Mouse (Mus musculus) lung, embryonic 14.5 days (tissue): ENCODE measurements at regions not wholly inside any gene's neighbourhood (a gene's known extent, or its start where the extent isn't known, plus 50 kb on each side); places are given as distances from the start of the nearest gene placed in this dataset.
A peak's percentile ranks its signal among the peaks of the same experiment; 100 is the strongest.

Experiments
- ATAC-seq: fragments of 200-750 bp; cut with Nextera tagmentation; 2 replicates; pipeline ENCODE4 v1.8.0; 2017; ENCODE audit warnings: mild to moderate bottlenecking, moderate TSS enrichment, moderate library complexity; ENCODE audit not compliant: insufficient read depth
- DNase-seq: peaks from one replicate; pipeline ENCODE4 v3.0.0-alpha.2; 2015
- H3K27ac ChIP-seq: fragments of 300-500 bp; sonication (generic); 2 replicates; pipeline ENCODE4 v1.5.1; 2014; ENCODE audit warnings: low read depth, mild to moderate bottlenecking, moderate library complexity
- H3K27me3 ChIP-seq: fragments of 300-500 bp; sonication (generic); 2 replicates; pipeline ENCODE4 v1.6.1; 2014; ENCODE audit warnings: low read length, control low read depth; ENCODE audit not compliant: insufficient read depth
- H3K36me3 ChIP-seq: fragments of 300-500 bp; sonication (generic); 2 replicates; pipeline ENCODE4 v1.6.1; 2014; ENCODE audit warnings: control low read depth; ENCODE audit not compliant: insufficient read depth
- H3K4me1 ChIP-seq: fragments of 300-500 bp; sonication (generic); 2 replicates; pipeline ENCODE4 v1.6.1; 2014; ENCODE audit warnings: antibody characterized with exemption, control low read depth; ENCODE audit not compliant: insufficient read depth
- H3K4me2 ChIP-seq: fragments of 300-500 bp; sonication (generic); 2 replicates; pipeline ENCODE4 v1.6.1; 2014; ENCODE audit warnings: mild to moderate bottlenecking
- H3K4me3 ChIP-seq: fragments of 300-500 bp; sonication (generic); 2 replicates; pipeline ENCODE4 v1.5.1; 2014; ENCODE audit warnings: low read depth, low read length
- H3K9ac ChIP-seq: fragments of 300-500 bp; sonication (generic); 2 replicates; pipeline ENCODE4 v1.6.1; 2014
- H3K9me3 ChIP-seq: fragments of 300-500 bp; sonication (generic); 2 replicates; pipeline ENCODE4 v1.6.1; 2016; ENCODE audit warnings: low read depth, low read length, control low read depth
- CTCF ChIP-seq: IDR thresholded peaks from 2 replicates; pipeline ENCODE4 v1.5.1; 2016; ENCODE audit warnings: antibody characterized with exemption, low read depth
- WGBS: fragments of 180-500 bp; shearing (Covaris S2); extraction: QIAGEN DNeasy Blood & Tissue Kit; methylation state at CpG from one replicate; pipeline ENCODE4 v1.1.7; 2014; 5-methylcytosine and 5-hydroxymethylcytosine counted together

- Histone ChIP-seq H3K27me3 (no peaks in the 10 kb centered on the region), H3K9ac (no peak overlapping the region), H3K4me3 (no peak overlapping the region), H3K9me3 (no peaks in the 10 kb centered on the region), H3K36me3 (no peaks in the 10 kb centered on the region), H3K4me1 (no peaks in the 10 kb centered on the region), H3K4me2 (no peak overlapping the region), H3K27ac (no peak overlapping the region)
- DNase-seq = no peak
- no peak for ATAC-seq
- TF ChIP-seq CTCF = no peak
- WGBS = 74% methylated on average over 1 of the region's 1 CpGs
These were observed 302.0 kb downstream of the Cd109 start for GRCm38 (mm10) chr9:78917336-78917735.

- 72% methylated on average over 7 of the region's 7 CpGs for WGBS
These were observed 310.7 kb downstream of the Cd109 start for GRCm38 (mm10) chr9:78925977-78926593.

GRCm38 (mm10) chr9:78941648-78942047, 326.3 kb downstream of the Cd109 start:
- H3K4me2 ChIP-seq = no peak overlapping the region
- no peak overlapping the region for H3K9ac ChIP-seq
- H3K36me3 ChIP-seq = no peaks in the 10 kb centered on the region
- no peak for DNase-seq
- no peak overlapping the region for H3K4me3 ChIP-seq
- H3K9me3 ChIP-seq = no peaks in the 10 kb centered on the region
- TF ChIP-seq CTCF = no peak
- no peak for ATAC-seq
- no peak overlapping the region for H3K27ac ChIP-seq
- H3K4me1 ChIP-seq = no peaks in the 10 kb centered on the region
- H3K27me3 ChIP-seq = no peaks in the 10 kb centered on the region

More at GRCm38 (mm10) chr9:78925977-78926593, 310.7 kb downstream of the Cd109 start:
- H3K4me2 ChIP-seq = no peak overlapping the region
- no peak overlapping the region for H3K9ac ChIP-seq
- no peak overlapping the region for H3K4me3 ChIP-seq
- TF ChIP-seq CTCF = no peak
- DNase-seq (no peak), ATAC-seq (no peak)
- no peaks in the 10 kb centered on the region for H3K36me3 ChIP-seq
- H3K4me1 ChIP-seq = no peaks in the 10 kb centered on the region
- H3K9me3 ChIP-seq = no peaks in the 10 kb centered on the region
- H3K27ac ChIP-seq = no peak overlapping the region
- H3K27me3 ChIP-seq = no peaks in the 10 kb centered on the region

GRCm38 (mm10) chr9:78964813-78965212, 349.5 kb downstream of the Cd109 start:
- Histone ChIP-seq H3K27ac (peak overlapping the region; percentile 54; the same call in 1 of the 2 replicates), H3K9ac (no peak overlapping the region), H3K9me3 (no peaks in the 10 kb centered on the region), H3K4me3 (no peak overlapping the region), H3K36me3 (no peaks in the 10 kb centered on the region), H3K27me3 (no peaks in the 10 kb centered on the region), H3K4me1 (0 out of 2 replicates have a peak, but pooled peaks cover 3% of the 10 kb centered on the region), H3K4me2 (no peak overlapping the region)
- no peak for TF ChIP-seq CTCF
- ATAC-seq = peak; percentile 49; the same call in 1 of the 2 replicates
- 3% methylated on average over 1 of the region's 1 CpGs for WGBS
- DNase-seq = peak; percentile 40

- Histone ChIP-seq H3K36me3 (no peaks in the 10 kb centered on the region), H3K9me3 (no peaks in the 10 kb centered on the region), H3K9ac (no peak overlapping the region), H3K4me2 (no peak overlapping the region), H3K27me3 (no peaks in the 10 kb centered on the region), H3K27ac (peak overlapping the region; percentile 54; the same call in 1 of the 2 replicates), H3K4me3 (no peak overlapping the region), H3K4me1 (0 out of 2 replicates have a peak, but pooled peaks cover 3% of the 10 kb centered on the region)
- no peak for ATAC-seq
- TF ChIP-seq CTCF = no peak
- peak; percentile 13 for DNase-seq
- 55% methylated on average over 14 of the region's 14 CpGs for WGBS
These were observed 350.0 kb downstream of the Cd109 start for GRCm38 (mm10) chr9:78965226-78965950.

GRCm38 (mm10) chr9:78971731-78972130, 356.4 kb downstream of the Cd109 start:
- no peaks in the 10 kb centered on the region for H3K27me3 ChIP-seq
- no peaks in the 10 kb centered on the region for H3K36me3 ChIP-seq
- no peaks in the 10 kb centered on the region for H3K9me3 ChIP-seq
- 74% methylated on average over 3 of the region's 3 CpGs for WGBS
- DNase-seq (no peak), ATAC-seq (no peak)
- H3K4me1 ChIP-seq = no peaks in the 10 kb centered on the region
- H3K4me2 ChIP-seq = no peak overlapping the region
- H3K4me3 ChIP-seq = no peak overlapping the region
- H3K9ac ChIP-seq = no peak overlapping the region
- no peak overlapping the region for H3K27ac ChIP-seq
- TF ChIP-seq CTCF = no peak

GRCm38 (mm10) chr9:78983734-78984133, 368.4 kb downstream of the Cd109 start:
- ATAC-seq = no peak
- 82% methylated on average over 2 of the region's 2 CpGs for WGBS
- no peaks in the 10 kb centered on the region for H3K27me3 ChIP-seq
- H3K9me3 ChIP-seq = no peaks in the 10 kb centered on the region
- no peak for DNase-seq
- H3K27ac ChIP-seq = no peak overlapping the region
- no peaks in the 10 kb centered on the region for H3K4me1 ChIP-seq
- TF ChIP-seq CTCF = no peak
- no peak overlapping the region for H3K9ac ChIP-seq
- no peak overlapping the region for H3K4me3 ChIP-seq
- no peaks in the 10 kb centered on the region for H3K36me3 ChIP-seq
- no peak overlapping the region for H3K4me2 ChIP-seq
